Mouse (Mus musculus) lung, postnatal 10 days (tissue): ENCODE measurements around the gene Papss2.

Experiments used
- DNase-seq: peaks from one replicate; pipeline ENCODE4 v3.0.0; 2021

Gene Papss2

GRCm38 (mm10) chr19:32595506-32596286, at the start of gene Papss2:
Gene Papss2, plus strand, starts transcription at chr19:32595790.
- DNase-seq = peak; percentile 73

- no peak for DNase-seq
Measured at GRCm38 (mm10) chr19:32547396-32547795, 48.2 kb upstream of the Papss2 start.

- DNase-seq = no peak
Measured at GRCm38 (mm10) chr19:32548202-32548601, 47.4 kb upstream of the Papss2 start.

GRCm38 (mm10) chr19:32550446-32550845, 45.1 kb upstream of the Papss2 start:
- DNase-seq = no peak

- DNase-seq = no peak
Measured at GRCm38 (mm10) chr19:32551442-32551841, 44.1 kb upstream of the Papss2 start.

- DNase-seq = no peak
Measured at GRCm38 (mm10) chr19:32552106-32552505, 43.5 kb upstream of the Papss2 start.

GRCm38 (mm10) chr19:32553310-32553709, 42.3 kb upstream of the Papss2 start:
- DNase-seq = no peak

- no peak for DNase-seq
Measured at GRCm38 (mm10) chr19:32555257-32555656, 40.3 kb upstream of the Papss2 start.

- no peak for DNase-seq
Measured at GRCm38 (mm10) chr19:32567025-32567424, 28.6 kb upstream of the Papss2 start.

- no peak for DNase-seq
Measured at GRCm38 (mm10) chr19:32567447-32567846, 28.1 kb upstream of the Papss2 start.

GRCm38 (mm10) chr19:32568470-32568869, 27.1 kb upstream of the Papss2 start:
- DNase-seq = no peak

- no peak for DNase-seq
Measured at GRCm38 (mm10) chr19:32568961-32569653, 26.5 kb upstream of the Papss2 start.

- no peak for DNase-seq
Measured at GRCm38 (mm10) chr19:32569725-32570124, 25.9 kb upstream of the Papss2 start.

GRCm38 (mm10) chr19:32572191-32572590, 23.4 kb upstream of the Papss2 start:
- DNase-seq = no peak

GRCm38 (mm10) chr19:32573259-32573658, 22.3 kb upstream of the Papss2 start:
- no peak for DNase-seq

GRCm38 (mm10) chr19:32574846-32575245, 20.7 kb upstream of the Papss2 start:
- no peak for DNase-seq

GRCm38 (mm10) chr19:32577749-32578148, 17.8 kb upstream of the Papss2 start:
- DNase-seq = peak; percentile 10

GRCm38 (mm10) chr19:32583091-32583766, 12.4 kb upstream of the Papss2 start:
- DNase-seq = no peak

- DNase-seq = no peak
Measured at GRCm38 (mm10) chr19:32587727-32588126, 7.9 kb upstream of the Papss2 start.

GRCm38 (mm10) chr19:32592749-32593148, 2.8 kb upstream of the Papss2 start:
- no peak for DNase-seq

- no peak for DNase-seq
Measured at GRCm38 (mm10) chr19:32593870-32594269, 1.7 kb upstream of the Papss2 start.

GRCm38 (mm10) chr19:32595131-32595505, 472 bp upstream of the Papss2 start:
- no peak for DNase-seq

- DNase-seq = no peak
Measured at GRCm38 (mm10) chr19:32599006-32599405, 3.4 kb downstream of the Papss2 start.

- DNase-seq = no peak
Measured at GRCm38 (mm10) chr19:32599436-32599835, 3.8 kb downstream of the Papss2 start.
